Mouse (Mus musculus) testis, adult 2 months (tissue): ENCODE measurements around the gene Tbc1d4. TPM values are rescaled to one million over a fixed set of nuclear protein-coding genes. Genes with fewer than 3 reads are reported as not detected.

Source experiments
- H3K27ac ChIP-seq: fragments of 200-500 bp; 2 replicates; pipeline ENCODE4 v1.5.1; 2012; ENCODE audit warnings: low read depth, low read length; ENCODE audit not compliant: control insufficient read depth, insufficient read depth
- H3K27me3 ChIP-seq: fragments of 200-500 bp; 2 replicates; pipeline ENCODE4 v1.6.1; 2012; ENCODE audit warnings: mild to moderate bottlenecking, low read length, moderate library complexity; ENCODE audit not compliant: control insufficient read depth, insufficient read depth
- H3K36me3 ChIP-seq: fragments of 200-500 bp; 2 replicates; pipeline ENCODE4 v1.6.1; 2012; ENCODE audit warnings: mild to moderate bottlenecking, low read length; ENCODE audit not compliant: control insufficient read depth, insufficient read depth
- H3K4me1 ChIP-seq: fragments of 200-500 bp; 2 replicates; pipeline ENCODE4 v1.6.1; 2012; ENCODE audit warnings: low read length; ENCODE audit not compliant: control insufficient read depth, insufficient read depth
- H3K4me3 ChIP-seq: fragments of 200-500 bp; 2 replicates; pipeline ENCODE4 v1.5.1; 2012; ENCODE audit warnings: low read depth, mild to moderate bottlenecking, low read length, moderate library complexity, mixed read lengths; ENCODE audit not compliant: control insufficient read depth
- CTCF ChIP-seq: fragments of 200-500 bp; IDR thresholded peaks from 2 replicates; pipeline ENCODE4 v1.5.1; 2012; ENCODE audit warnings: low read depth, mild to moderate bottlenecking, inconsistent platforms, low read length, moderate library complexity; ENCODE audit not compliant: control insufficient read depth, insufficient read depth, insufficient replicate concordance
- POLR2A ChIP-seq: fragments of 200-500 bp; IDR thresholded peaks from 2 replicates; pipeline ENCODE4 v1.6.1; 2012; ENCODE audit warnings: low read depth, mild to moderate bottlenecking, inconsistent platforms, low read length, moderate library complexity; ENCODE audit not compliant: control insufficient read depth
- polyA plus RNA-seq: library from polyadenylated mRNA; depleted of rRNA; stranded (reverse); fragments of >200 nt; gene quantifications from 2 replicates; pipeline ENCODE4 v1.2.3, GENCODE M21; 2012

The Tbc1d4 gene
- polyA plus RNA-seq, 1 experiment, result 2.2 TPM

DNA sequence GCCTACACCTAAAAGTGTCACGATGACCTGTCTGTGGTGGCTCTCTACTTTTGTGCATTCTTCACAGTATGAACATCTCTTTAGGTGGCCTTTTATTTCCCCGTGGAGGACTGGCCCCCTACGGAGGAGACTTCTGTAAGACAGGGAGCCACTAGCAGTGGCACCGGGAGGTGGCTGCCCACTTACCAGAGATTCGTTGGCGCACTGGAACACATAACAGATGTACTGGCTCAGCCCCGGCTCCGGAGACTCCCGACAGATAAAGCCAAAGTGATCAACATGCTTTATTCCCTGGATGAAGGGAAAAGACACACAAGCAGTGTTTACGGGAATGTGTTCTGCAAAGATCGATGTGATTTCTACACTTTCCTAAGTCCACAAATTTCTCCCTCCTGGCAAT is 108.2 kb downstream of the Tbc1d4 start:
- H3K27ac ChIP-seq, result no peak overlapping the region
- no peaks in the 10 kb centered on the region for H3K4me1 ChIP-seq
- no peak overlapping the region for H3K4me3 ChIP-seq
- no peaks in the 10 kb centered on the region for H3K27me3 ChIP-seq
- H3K36me3 ChIP-seq, result no peaks in the 10 kb centered on the region
- no peak for TF ChIP-seq CTCF
- no peak for TF ChIP-seq POLR2A

DNA sequence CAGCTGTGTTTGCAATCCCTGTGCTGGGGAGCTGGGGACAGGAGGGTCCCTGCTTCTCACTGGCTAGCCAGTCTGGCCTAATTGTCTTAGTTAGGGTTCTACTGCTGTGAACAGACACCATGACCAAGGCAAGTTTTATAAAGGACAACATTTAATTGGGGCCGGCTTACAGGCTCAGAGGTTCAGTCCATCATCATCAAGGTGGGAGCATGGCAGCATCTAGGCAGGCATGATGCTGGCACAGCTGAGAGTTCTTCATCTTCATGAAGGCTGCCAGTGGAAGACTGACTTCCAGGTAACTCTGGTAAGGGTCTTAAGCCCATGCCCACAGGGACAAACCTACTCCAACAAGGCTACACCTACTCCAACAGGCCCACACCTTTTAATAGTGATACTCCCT is 109.2 kb downstream of the Tbc1d4 start:
- H3K27ac ChIP-seq, result no peak overlapping the region
- H3K27me3 ChIP-seq, result no peaks in the 10 kb centered on the region
- H3K36me3 ChIP-seq, result no peaks in the 10 kb centered on the region
- no peak overlapping the region for H3K4me3 ChIP-seq
- TF ChIP-seq POLR2A, result no peak
- TF ChIP-seq CTCF, result no peak
- H3K4me1 ChIP-seq, result no peaks in the 10 kb centered on the region

- no peak overlapping the region for H3K27ac ChIP-seq
- H3K36me3 ChIP-seq, result no peaks in the 10 kb centered on the region
- no peak overlapping the region for H3K4me3 ChIP-seq
- no peaks in the 10 kb centered on the region for H3K27me3 ChIP-seq
- TF ChIP-seq CTCF, result no peak
- no peak for TF ChIP-seq POLR2A
- H3K4me1 ChIP-seq, result peaks cover 5% of the 10 kb centered on the region
These were observed 120.7 kb downstream of the Tbc1d4 start for GRCm38 (mm10) chr14:101488264-101488810.

DNA sequence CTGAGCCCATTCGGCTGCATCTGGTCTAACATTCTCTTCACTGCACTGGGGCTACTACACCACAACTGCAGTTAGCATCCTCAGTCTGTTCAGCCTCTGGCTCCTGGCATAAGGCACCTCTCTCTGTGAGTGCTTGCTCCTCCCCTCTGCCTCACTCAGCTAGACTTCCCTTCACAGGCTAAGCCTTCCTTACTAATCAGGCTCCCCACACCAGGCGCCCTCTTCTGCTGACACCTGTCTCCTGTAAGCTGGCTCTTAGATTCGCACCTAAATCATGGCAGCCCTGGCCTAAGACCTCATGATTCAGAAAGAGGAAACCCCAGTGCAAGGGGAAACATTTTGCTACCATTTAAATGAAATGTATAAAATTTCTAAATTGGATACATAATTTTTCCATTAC is 122.4 kb downstream of the Tbc1d4 start:
- TF ChIP-seq POLR2A (no peak), CTCF (no peak)
- no peak overlapping the region for H3K27ac ChIP-seq
- H3K27me3 ChIP-seq, result no peaks in the 10 kb centered on the region
- H3K4me3 ChIP-seq, result no peak overlapping the region
- no peaks in the 10 kb centered on the region for H3K36me3 ChIP-seq
- H3K4me1 ChIP-seq, result peaks cover 3% of the 10 kb centered on the region

DNA sequence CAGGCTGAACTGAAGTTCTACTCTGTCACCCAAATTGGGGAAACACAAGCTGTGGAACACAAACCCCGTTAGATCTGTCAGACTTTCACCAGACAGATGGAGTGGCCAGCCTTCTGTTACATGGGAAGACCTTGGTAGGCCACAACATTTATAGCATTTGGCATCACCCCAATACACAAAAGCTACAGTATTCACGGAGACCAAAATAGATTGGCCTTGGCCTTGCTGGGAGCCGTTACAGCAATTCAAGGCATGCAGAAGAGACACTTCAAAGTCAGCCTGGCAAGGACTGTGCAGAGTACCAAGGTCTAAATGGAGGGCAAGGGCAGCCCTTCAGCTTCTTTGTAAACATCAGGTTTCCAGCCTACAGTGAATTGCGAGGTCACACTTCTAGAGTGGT is 125.8 kb downstream of the Tbc1d4 start:
- no peaks in the 10 kb centered on the region for H3K4me1 ChIP-seq
- no peaks in the 10 kb centered on the region for H3K27me3 ChIP-seq
- no peaks in the 10 kb centered on the region for H3K36me3 ChIP-seq
- TF ChIP-seq CTCF, result no peak
- H3K4me3 ChIP-seq, result no peak overlapping the region
- peak overlapping the region; percentile 71; the same call in 1 of the 2 replicates for H3K27ac ChIP-seq

GRCm38 (mm10) chr14:101482270-101482669 is 126.7 kb downstream of the Tbc1d4 start:
- TF ChIP-seq POLR2A (no peak), CTCF (no peak)
- no peaks in the 10 kb centered on the region for H3K27me3 ChIP-seq
- no peak overlapping the region for H3K27ac ChIP-seq
- no peaks in the 10 kb centered on the region for H3K36me3 ChIP-seq
- no peaks in the 10 kb centered on the region for H3K4me1 ChIP-seq
- H3K4me3 ChIP-seq, result no peak overlapping the region

GRCm38 (mm10) chr14:101481165-101481564 is 127.8 kb downstream of the Tbc1d4 start:
- TF ChIP-seq CTCF (no peak), POLR2A (no peak)
- Histone ChIP-seq H3K36me3 (no peaks in the 10 kb centered on the region), H3K27me3 (no peaks in the 10 kb centered on the region), H3K4me1 (peaks cover 3% of the 10 kb centered on the region), H3K27ac (no peak overlapping the region), H3K4me3 (no peak overlapping the region)

- H3K27ac ChIP-seq, result no peak overlapping the region
- H3K36me3 ChIP-seq, result no peaks in the 10 kb centered on the region
- no peak overlapping the region for H3K4me3 ChIP-seq
- peaks cover 3% of the 10 kb centered on the region for H3K4me1 ChIP-seq
- no peaks in the 10 kb centered on the region for H3K27me3 ChIP-seq
- no peak for TF ChIP-seq CTCF
- no peak for TF ChIP-seq POLR2A
These were observed 128.4 kb downstream of the Tbc1d4 start for GRCm38 (mm10) chr14:101480541-101480940.
